Mouse (Mus musculus) MEL (cell line): Measurements from ENCODE around the gene Anxa4.

Experiments
- CTCF ChIP-seq, 3 experiments: IDR thresholded peaks in 2 of 3; conservative IDR thresholded peaks in 1 of 3; 2 replicates each; pipeline ENCODE4 v1.5.1; 2011 to 2012; ENCODE audit warnings: low read length in 3 of 3, low read depth in 2 of 3, mild to moderate bottlenecking in 2 of 3, improper control_type of control experiment in 1 of 3, inconsistent platforms in 1 of 3, mixed read lengths in 1 of 3, moderate library complexity in 1 of 3; ENCODE audit not compliant: control insufficient read depth in 1 of 3, insufficient read depth in 1 of 3, poor library complexity in 1 of 3, severe bottlenecking in 1 of 3
- EP300 ChIP-seq, 2 experiments: IDR thresholded peaks; 2 replicates each; pipeline ENCODE4 v1.6.1; 2011; ENCODE audit warnings: improper control_type of control experiment in 2 of 2, low read length in 2 of 2, low read depth in 1 of 2, mild to moderate bottlenecking in 1 of 2
- MAX ChIP-seq: IDR thresholded peaks from 2 replicates; pipeline ENCODE4 v1.6.1; 2011; ENCODE audit warnings: low read length, improper control_type of control experiment
- MEF2A ChIP-seq: IDR thresholded peaks from 2 replicates; pipeline ENCODE4 v1.6.1; 2014; ENCODE audit warnings: low read depth, mild to moderate bottlenecking, inconsistent platforms, low read length, improper control_type of control experiment; ENCODE audit not compliant: poor library complexity, insufficient replicate concordance, severe bottlenecking; ENCODE audit errors: extremely low read depth

DNA sequence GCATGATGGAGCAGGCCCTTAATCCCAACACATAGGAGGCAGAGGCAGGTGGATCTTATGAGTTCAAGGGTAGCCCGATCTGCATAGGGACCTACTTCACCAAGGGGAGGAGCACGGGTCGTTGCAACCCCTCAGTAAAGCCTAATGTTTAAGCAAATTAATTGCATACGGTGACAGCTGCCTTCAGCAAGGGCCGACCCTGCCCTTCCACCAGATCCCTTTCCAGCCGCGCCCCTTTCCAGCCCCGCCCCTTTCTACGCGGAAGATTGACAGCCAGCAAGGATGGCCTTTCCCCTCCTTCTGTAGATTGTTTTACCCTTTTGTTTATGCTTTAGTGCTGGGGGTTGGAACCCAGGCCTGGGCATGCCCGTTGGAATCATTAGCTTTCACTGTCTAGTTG is 8.0 kb upstream of the Anxa4 start:
- TF ChIP-seq CTCF (IDR thresholded peaks at IDR 0.05 in 2 of 3, conservative IDR thresholded peaks at IDR 0.05 in 1 of 3; ENCODE audit: control insufficient read depth in 1 of 3, insufficient read depth in 1 of 3, low read depth in 2 of 3, low read length in 3 of 3, poor library complexity in 1 of 3, severe bottlenecking in 1 of 3) (no peak), EP300 (IDR thresholded peaks at IDR 0.05; ENCODE audit: low read depth in 1 of 2, low read length in 2 of 2) (no peak), MAX (no peak), MEF2A (no peak)
